Mouse (Mus musculus) stomach, postnatal 0 days (tissue): ENCODE data around the gene Tex9.

Experiments
- CTCF ChIP-seq: IDR thresholded peaks from 2 replicates; pipeline ENCODE4 v1.5.1; 2016; ENCODE audit warnings: antibody characterized with exemption, low read depth, mild to moderate bottlenecking, moderate library complexity
- EP300 ChIP-seq: optimal IDR thresholded peaks from 2 replicates; pipeline ENCODE3; 2016; ENCODE audit warnings: antibody characterized with exemption

GRCm38 (mm10) chr9:72409381-72410225 lies 82.4 kb downstream of the Tex9 start:
- no peak for TF ChIP-seq CTCF
- TF ChIP-seq EP300, result no peak
